Mouse (Mus musculus) small intestine, adult 2 months (tissue): ENCODE measurements around the gene Elmo2.

ENCODE experiments used
- CTCF ChIP-seq: fragments of 200-500 bp; IDR thresholded peaks from 2 replicates; pipeline ENCODE4 v1.5.1; 2012; ENCODE audit warnings: low read depth, mild to moderate bottlenecking, control low read depth, inconsistent platforms, low read length, moderate library complexity, mixed read lengths; ENCODE audit not compliant: insufficient replicate concordance, insufficient read length; ENCODE audit errors: extremely low read depth
- POLR2A ChIP-seq: fragments of 200-500 bp; IDR thresholded peaks from 2 replicates; pipeline ENCODE4 v1.6.1; 2012; ENCODE audit warnings: low read depth, mild to moderate bottlenecking, control low read depth, inconsistent platforms, low read length, moderate library complexity

DNA sequence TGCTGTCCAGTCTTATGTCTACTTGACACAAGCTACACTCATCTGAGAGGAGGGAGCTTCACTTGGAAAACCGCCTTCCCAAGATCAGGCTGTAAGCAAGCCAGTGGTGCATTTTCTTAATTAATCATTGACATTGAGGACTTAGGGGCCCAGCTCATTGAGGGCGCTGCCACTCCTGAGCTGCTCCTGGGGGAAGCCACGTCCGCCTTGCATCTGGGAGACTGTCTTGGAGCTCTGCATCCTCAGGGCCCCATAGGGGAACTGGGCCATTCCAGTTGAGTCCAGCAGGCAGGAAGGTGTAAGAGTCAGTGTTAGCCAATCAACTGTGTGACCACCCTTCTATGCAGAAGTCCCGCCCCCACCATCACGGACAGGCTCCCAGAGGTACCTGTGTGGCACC is 18.5 kb downstream of the Elmo2 start:
- TF ChIP-seq CTCF (no peak), POLR2A (no peak)
